Mouse (Mus musculus) heart, embryonic 14.5 days (tissue): ENCODE data around the gene Id3. TPM values are rescaled to one million over a fixed set of nuclear protein-coding genes. Genes with fewer than 3 reads are reported as not detected.
"Not testable (repeated sequence)": the region's sequence is repeated elsewhere in the genome, so short reads cannot be mapped to it uniquely, and the experiment has no call there.

ENCODE experiments used
- ATAC-seq: fragments of 200-750 bp; cut with Nextera tagmentation; 2 replicates; pipeline ENCODE4 v1.8.0; 2017; ENCODE audit warnings: low read depth, moderate TSS enrichment; ENCODE audit not compliant: insufficient number of reproducible peaks, insufficient read depth, low FRiP score
- H3K27ac ChIP-seq, 2 experiments: fragments of 200-500 bp in 1 of 2; fragments of 300-500 bp in 1 of 2; sonication (generic) in 1 of 2; replicated peaks in 1 of 2; 2 replicates each; pipeline ENCODE4 v1.5.1; 2012 to 2014; ENCODE audit warnings: low read depth in 2 of 2, low read length in 2 of 2, control low read depth in 1 of 2, mild to moderate bottlenecking in 1 of 2, mixed read lengths in 1 of 2; ENCODE audit not compliant: control insufficient read depth in 1 of 2, insufficient read depth in 1 of 2
- H3K27me3 ChIP-seq: fragments of 300-500 bp; sonication (generic); 2 replicates; pipeline ENCODE4 v1.6.1; 2014; ENCODE audit warnings: mild to moderate bottlenecking, low read length, control low read depth; ENCODE audit not compliant: control insufficient read depth, insufficient read depth
- H3K36me3 ChIP-seq: fragments of 300-500 bp; sonication (generic); 2 replicates; pipeline ENCODE4 v1.6.1; 2014; ENCODE audit warnings: mild to moderate bottlenecking, control low read depth, low read length, mixed read lengths; ENCODE audit not compliant: control insufficient read depth, insufficient read depth
- H3K4me1 ChIP-seq, 2 experiments: fragments of 200-500 bp in 1 of 2; fragments of 300-500 bp in 1 of 2; sonication (generic) in 1 of 2; 2 replicates each; pipeline ENCODE4 v1.6.1; 2012 to 2014; ENCODE audit warnings: low read length in 2 of 2, control low read depth in 1 of 2, mixed read lengths in 1 of 2; ENCODE audit not compliant: control insufficient read depth in 2 of 2, insufficient read depth in 2 of 2
- H3K4me2 ChIP-seq: fragments of 300-500 bp; sonication (generic); 2 replicates; pipeline ENCODE4 v1.6.1; 2014; ENCODE audit warnings: mild to moderate bottlenecking, low read length
- H3K4me3 ChIP-seq, 2 experiments: fragments of 200-500 bp in 1 of 2; fragments of 300-500 bp in 1 of 2; sonication (generic) in 1 of 2; 2 replicates each; pipeline ENCODE4 v1.5.1; 2012 to 2014; ENCODE audit warnings: low read length in 2 of 2, mild to moderate bottlenecking in 2 of 2, control low read depth in 1 of 2, low read depth in 1 of 2, moderate library complexity in 1 of 2; ENCODE audit not compliant: control insufficient read depth in 1 of 2, insufficient read depth in 1 of 2
- H3K9ac ChIP-seq: fragments of 300-500 bp; sonication (generic); 2 replicates; pipeline ENCODE4 v1.6.1; 2014; ENCODE audit warnings: mild to moderate bottlenecking, low read length
- H3K9me3 ChIP-seq: fragments of 300-500 bp; sonication (generic); 2 replicates; pipeline ENCODE4 v1.6.1; 2016; ENCODE audit warnings: low read length, control low read depth; ENCODE audit not compliant: control insufficient read depth
- WGBS: fragments of 180-500 bp; shearing (Covaris S2); extraction: QIAGEN DNeasy Blood & Tissue Kit; methylation state at CpG from one replicate; pipeline ENCODE4 v1.1.7; 2014; 5-methylcytosine and 5-hydroxymethylcytosine counted together
- polyA plus RNA-seq: library from polyadenylated mRNA; unstranded; fragments of >200 nt; fragmentation: Nextera tagmentation; extraction: Ambion mirVana; gene quantifications from 2 replicates; pipeline ENCODE4 v1.2.1, GENCODE M21; 2014

The Id3 gene
- polyA plus RNA-seq, 1 experiment from 2014 or later, result 296 TPM

- H3K9me3 ChIP-seq, H3K9ac ChIP-seq, H3K4me2 ChIP-seq, H3K27ac ChIP-seq, H3K4me3 ChIP-seq, H3K27me3 ChIP-seq, ATAC-seq, H3K36me3 ChIP-seq: not testable (repeated sequence)
- 77% methylated on average over 4 of the region's 4 CpGs for WGBS
- peaks cover 18 to 19% of the 10 kb centered on the region in 2 experiments for H3K4me1 ChIP-seq
Measured at GRCm38 (mm10) chr4:136101753-136102152, 41.5 kb upstream of the Id3 start.

- Histone ChIP-seq H3K9me3 (no peaks in the 10 kb centered on the region), H3K4me1 (peaks cover 16 to 17% of the 10 kb centered on the region in 2 experiments), H3K9ac (peak overlapping the region; percentile 16; the same call in 1 of the 2 replicates), H3K4me3 (no peak overlapping the region), H3K27ac (peak overlapping the region; percentile 39 to 44; a peak in 3 of 4 replicates), H3K27me3 (no peaks in the 10 kb centered on the region), H3K4me2 (peak overlapping the region; percentile 35; the same call in 1 of the 2 replicates), H3K36me3 (no peaks in the 10 kb centered on the region)
- WGBS, result 19% methylated on average over 18 of the region's 18 CpGs
- ATAC-seq, result peak; percentile 56
Measured at GRCm38 (mm10) chr4:136104590-136105337, 38.5 kb upstream of the Id3 start.

GRCm38 (mm10) chr4:136106880-136107301 lies 36.4 kb upstream of the Id3 start:
- no peak overlapping the region for H3K27ac ChIP-seq

GRCm38 (mm10) chr4:136109153-136109552 lies 34.1 kb upstream of the Id3 start:
- H3K9me3 ChIP-seq, result no peaks in the 10 kb centered on the region
- H3K4me1 ChIP-seq, result peaks cover 16 to 19% of the 10 kb centered on the region in 2 experiments
- no peaks in the 10 kb centered on the region for H3K36me3 ChIP-seq
- H3K27me3 ChIP-seq, result no peaks in the 10 kb centered on the region
- no peak for ATAC-seq
- H3K9ac ChIP-seq, result no peak overlapping the region
- no peak overlapping the region for H3K4me3 ChIP-seq
- no peak overlapping the region for H3K27ac ChIP-seq
- no peak overlapping the region for H3K4me2 ChIP-seq
- 89% methylated on average over 2 of the region's 2 CpGs for WGBS

More at GRCm38 (mm10) chr4:136106880-136107301, 36.4 kb upstream of the Id3 start:
- Histone ChIP-seq H3K4me1 (peaks cover 16 to 19% of the 10 kb centered on the region in 2 experiments), H3K36me3 (no peaks in the 10 kb centered on the region), H3K4me2 (no peak overlapping the region), H3K4me3 (no peak overlapping the region), H3K9me3 (no peaks in the 10 kb centered on the region), H3K27me3 (no peaks in the 10 kb centered on the region), H3K9ac (no peak overlapping the region)
- WGBS, result 59% methylated on average over 7 of the region's 7 CpGs
- no peak for ATAC-seq

- WGBS, result 57% methylated on average over 10 of the region's 10 CpGs
- H3K4me3 ChIP-seq, result no peak overlapping the region
- H3K27ac ChIP-seq, result no peak overlapping the region
- H3K9me3 ChIP-seq, result no peaks in the 10 kb centered on the region
- no peak overlapping the region for H3K9ac ChIP-seq
- H3K27me3 ChIP-seq, result no peaks in the 10 kb centered on the region
- ATAC-seq, result no peak
- peaks cover 10 to 13% of the 10 kb centered on the region in 2 experiments for H3K4me1 ChIP-seq
- H3K36me3 ChIP-seq, result no peaks in the 10 kb centered on the region
- no peak overlapping the region for H3K4me2 ChIP-seq
Measured at GRCm38 (mm10) chr4:136109941-136110900, 33.1 kb upstream of the Id3 start.

GRCm38 (mm10) chr4:136112344-136112743 lies 31.0 kb upstream of the Id3 start:
- Histone ChIP-seq H3K27me3 (no peaks in the 10 kb centered on the region), H3K4me2 (no peak overlapping the region), H3K27ac (no peak overlapping the region), H3K9me3 (no peaks in the 10 kb centered on the region), H3K4me3 (no peak overlapping the region), H3K9ac (no peak overlapping the region), H3K4me1 (peaks cover 19 to 20% of the 10 kb centered on the region in 2 experiments), H3K36me3 (no peaks in the 10 kb centered on the region)
- no peak for ATAC-seq
- WGBS, result 66% methylated on average over 5 of the region's 5 CpGs

GRCm38 (mm10) chr4:136114747-136115146 lies 28.6 kb upstream of the Id3 start:
- H3K9ac ChIP-seq, result no peak overlapping the region
- H3K4me1 ChIP-seq, result peaks cover 19 to 21% of the 10 kb centered on the region in 2 experiments
- WGBS, result 78% methylated on average over 5 of the region's 5 CpGs
- no peak overlapping the region for H3K4me3 ChIP-seq
- no peak overlapping the region for H3K4me2 ChIP-seq
- H3K27me3 ChIP-seq, result no peaks in the 10 kb centered on the region; the same call in 1 of the 2 replicates
- no peaks in the 10 kb centered on the region for H3K36me3 ChIP-seq
- H3K27ac ChIP-seq, result no peak overlapping the region
- H3K9me3 ChIP-seq, result no peaks in the 10 kb centered on the region
- ATAC-seq, result no peak
